Comparison of ENCODE assay signal across 33 mouse cellular contexts in genomic region chr2:52297969-52298368, GRCm38 (mm10).
"Had no signal": no experiment of that assay in that cellular context is flagged by ENCODE, and none has a peak within 500 bp of the region (broad histone marks: within the 10 kb centered on the region; RNA-seq: fewer than 3 reads in every experiment).

No protein-coding gene starts in this region.

- H3K9me3 ChIP-seq: limb, embryonic 10.5 days; limb, embryonic 12.5 days; limb, embryonic 13.5 days; limb, embryonic 15.5 days; liver, embryonic 12.5 days; liver, embryonic 13.5 days; liver, embryonic 15.5 days; lung, embryonic 15.5 days; megakaryocyte, embryonic 14.5 days; midbrain, embryonic 10.5 days; midbrain, embryonic 12.5 days; midbrain, embryonic 13.5 days; midbrain, embryonic 15.5 days; neural tube, embryonic 12.5 days had no signal

- H3K27ac ChIP-seq: left cerebral cortex, adult 2 months; limb, embryonic 10.5 days; limb, embryonic 12.5 days; limb, embryonic 13.5 days; limb, embryonic 15.5 days; liver, embryonic 12.5 days; liver, embryonic 13.5 days; liver, embryonic 14.5 days; liver, embryonic 15.5 days; lung, embryonic 15.5 days; macrophage; midbrain, embryonic 10.5 days; midbrain, embryonic 12.5 days; midbrain, embryonic 13.5 days; midbrain, embryonic 15.5 days; neural tube, embryonic 12.5 days had no signal

- DNase-seq: left cerebral cortex, postnatal 4 days; liver; liver, embryonic 13.5 days; liver, postnatal 0 days; lung, adult 18-20 months; lung, adult 2 months; lung, embryonic 14.5 days; lung, postnatal 10 days; lung, postnatal 14 days; lung, postnatal 36 days; lung, postnatal 4 days; midbrain, embryonic 14.5 days had no signal

- H3K27me3 ChIP-seq: limb, embryonic 12.5 days; limb, embryonic 13.5 days; limb, embryonic 15.5 days; liver, embryonic 12.5 days; liver, embryonic 13.5 days; liver, embryonic 15.5 days; lung, embryonic 15.5 days; midbrain, embryonic 12.5 days; midbrain, embryonic 13.5 days; midbrain, embryonic 15.5 days; neural tube, embryonic 12.5 days had no signal

- H3K36me3 ChIP-seq: limb, embryonic 10.5 days; limb, embryonic 12.5 days; limb, embryonic 13.5 days; limb, embryonic 15.5 days; liver, embryonic 12.5 days; liver, embryonic 13.5 days; liver, embryonic 15.5 days; lung, embryonic 15.5 days; midbrain, embryonic 10.5 days; midbrain, embryonic 12.5 days; midbrain, embryonic 13.5 days; midbrain, embryonic 15.5 days; neural tube, embryonic 12.5 days had no signal

- H3K9ac ChIP-seq: limb, embryonic 12.5 days; limb, embryonic 13.5 days; limb, embryonic 15.5 days; liver, embryonic 12.5 days; liver, embryonic 13.5 days; liver, embryonic 14.5 days; liver, embryonic 15.5 days; liver, postnatal 0 days; lung, embryonic 14.5 days; lung, embryonic 15.5 days; midbrain, embryonic 12.5 days; midbrain, embryonic 13.5 days; midbrain, embryonic 15.5 days; neural tube, embryonic 12.5 days had no signal

- H3K4me3 ChIP-seq: left cerebral cortex, adult 2 months; limb, embryonic 10.5 days; limb, embryonic 12.5 days; limb, embryonic 13.5 days; limb, embryonic 15.5 days; liver, embryonic 12.5 days; liver, embryonic 13.5 days; liver, embryonic 15.5 days; lung, embryonic 15.5 days; megakaryocyte, embryonic 14.5 days; midbrain, embryonic 10.5 days; midbrain, embryonic 12.5 days; midbrain, embryonic 13.5 days; midbrain, embryonic 15.5 days; myocyte; neural tube, embryonic 12.5 days had no signal

- ATAC-seq: liver, embryonic 12.5 days; liver, postnatal 0 days; lung, postnatal 0 days; midbrain, embryonic 13.5 days; midbrain, embryonic 15.5 days; midbrain, embryonic 16.5 days had no signal

- H3K4me2 ChIP-seq: limb, embryonic 12.5 days; limb, embryonic 13.5 days; limb, embryonic 15.5 days; liver, embryonic 11.5 days; liver, embryonic 12.5 days; liver, embryonic 13.5 days; liver, embryonic 15.5 days; lung, embryonic 14.5 days; lung, embryonic 15.5 days; midbrain, embryonic 11.5 days; midbrain, embryonic 12.5 days; midbrain, embryonic 13.5 days; midbrain, embryonic 15.5 days; neural tube, embryonic 12.5 days had no signal

- H3K4me1 ChIP-seq: limb, embryonic 10.5 days; limb, embryonic 12.5 days; limb, embryonic 13.5 days; limb, embryonic 15.5 days; liver, embryonic 12.5 days; liver, embryonic 13.5 days; liver, embryonic 15.5 days; lung, embryonic 15.5 days; midbrain, embryonic 10.5 days; midbrain, embryonic 12.5 days; midbrain, embryonic 13.5 days; midbrain, embryonic 15.5 days; neural tube, embryonic 12.5 days had no signal
